Mouse (Mus musculus): Measurements from ENCODE around the gene Nudt19. TPM values are rescaled to one million over a fixed set of nuclear protein-coding genes. Genes with fewer than 3 reads are reported as not detected.

Gene Nudt19
- 116 and 121 TPM in 2 replicates for polyA plus RNA-seq (2014; fragmentation: Nextera tagmentation; extraction: Ambion mirVana)

GRCm38 (mm10) chr7:35556205-35556603, at the start of gene Nudt19:
Gene Nudt19 (minus strand): TSS chr7:35556304.
- 71% methylated on average over 4 of the region's 4 CpGs for WGBS
- H3K4me2 ChIP-seq (replicated peaks), result peak within 1 kb of the TSS; percentile 97
- no peaks in the 10 kb centered on the region for H3K9me3 ChIP-seq (ENCODE audit: control insufficient read depth, low read length)
- H3K4me1 ChIP-seq (replicated peaks; ENCODE audit: control insufficient read depth, insufficient read depth, low read length), result peaks cover 13% of the 10 kb centered on the region
- DNase-seq (ENCODE audit: low spot score) (no peak), ATAC-seq (ENCODE audit: low FRiP score) (no peak)
- H3K27ac ChIP-seq, result peak within 1 kb of the TSS; percentile 97
- H3K36me3 ChIP-seq (replicated peaks; ENCODE audit: control insufficient read depth, insufficient read depth), result no peaks in the 10 kb centered on the region; the same call in 1 of the 2 replicates
- H3K9ac ChIP-seq, result peak within 1 kb of the TSS; percentile 96
- peak within 1 kb of the TSS; percentile 74 for H3K4me3 ChIP-seq (replicated peaks; ENCODE audit: low read length)
- no peaks in the 10 kb centered on the region for H3K27me3 ChIP-seq (ENCODE audit: control insufficient read depth, insufficient read depth, low read length)

- ATAC-seq (ENCODE audit: low FRiP score) (no peak), DNase-seq (ENCODE audit: low spot score) (no peak)
- no peak overlapping the region for H3K27ac ChIP-seq
- H3K4me3 ChIP-seq (replicated peaks; ENCODE audit: low read length), result no peak overlapping the region
- H3K4me2 ChIP-seq (replicated peaks), result no peak overlapping the region
- no peaks in the 10 kb centered on the region for H3K27me3 ChIP-seq (ENCODE audit: control insufficient read depth, insufficient read depth, low read length)
- H3K9ac ChIP-seq, result no peak overlapping the region
- WGBS, result 99% methylated on average over 5 of the region's 5 CpGs
- H3K9me3 ChIP-seq (ENCODE audit: control insufficient read depth, low read length), result no peaks in the 10 kb centered on the region
- H3K36me3 ChIP-seq (replicated peaks; ENCODE audit: control insufficient read depth, insufficient read depth), result peaks cover 38% of the 10 kb centered on the region
- H3K4me1 ChIP-seq (replicated peaks; ENCODE audit: control insufficient read depth, insufficient read depth, low read length), result no peaks in the 10 kb centered on the region
Measured at GRCm38 (mm10) chr7:35602766-35603165, 46.7 kb upstream of the Nudt19 start.

- H3K4me2 ChIP-seq (replicated peaks), result no peak overlapping the region
- H3K27ac ChIP-seq, result no peak overlapping the region
- DNase-seq (ENCODE audit: low spot score) (no peak), ATAC-seq (ENCODE audit: low FRiP score) (no peak)
- H3K36me3 ChIP-seq (replicated peaks; ENCODE audit: control insufficient read depth, insufficient read depth), result peaks cover 34% of the 10 kb centered on the region
- no peak overlapping the region for H3K9ac ChIP-seq
- no peak overlapping the region for H3K4me3 ChIP-seq (replicated peaks; ENCODE audit: low read length)
- WGBS, result 95% methylated on average over 6 of the region's 6 CpGs
- no peaks in the 10 kb centered on the region for H3K9me3 ChIP-seq (ENCODE audit: control insufficient read depth, low read length)
- H3K4me1 ChIP-seq (replicated peaks; ENCODE audit: control insufficient read depth, insufficient read depth, low read length), result no peaks in the 10 kb centered on the region
- no peaks in the 10 kb centered on the region for H3K27me3 ChIP-seq (ENCODE audit: control insufficient read depth, insufficient read depth, low read length)
Measured at GRCm38 (mm10) chr7:35601106-35601505, 45.0 kb upstream of the Nudt19 start.

- no peak for DNase-seq (ENCODE audit: low spot score)
- Histone ChIP-seq H3K36me3 (replicated peaks; ENCODE audit: control insufficient read depth, insufficient read depth) (peaks cover 39% of the 10 kb centered on the region), H3K27me3 (ENCODE audit: control insufficient read depth, insufficient read depth, low read length) (no peaks in the 10 kb centered on the region), H3K4me3 (replicated peaks; ENCODE audit: low read length) (no peak overlapping the region), H3K27ac (no peak overlapping the region), H3K4me1 (replicated peaks; ENCODE audit: control insufficient read depth, insufficient read depth, low read length) (no peaks in the 10 kb centered on the region), H3K9me3 (ENCODE audit: control insufficient read depth, low read length) (no peaks in the 10 kb centered on the region), H3K9ac (no peak overlapping the region), H3K4me2 (replicated peaks) (no peak overlapping the region)
- no peak for ATAC-seq (ENCODE audit: low FRiP score)
- WGBS, result 95% methylated on average over 10 of the region's 10 CpGs
Measured at GRCm38 (mm10) chr7:35600031-35600430, 43.9 kb upstream of the Nudt19 start.

- Histone ChIP-seq H3K4me1 (replicated peaks; ENCODE audit: control insufficient read depth, insufficient read depth, low read length) (no peaks in the 10 kb centered on the region), H3K36me3 (replicated peaks; ENCODE audit: control insufficient read depth, insufficient read depth) (peaks cover 36% of the 10 kb centered on the region), H3K27ac (no peak overlapping the region), H3K27me3 (ENCODE audit: control insufficient read depth, insufficient read depth, low read length) (no peaks in the 10 kb centered on the region), H3K9me3 (ENCODE audit: control insufficient read depth, low read length) (no peaks in the 10 kb centered on the region), H3K9ac (no peak overlapping the region), H3K4me2 (replicated peaks) (no peak overlapping the region), H3K4me3 (replicated peaks; ENCODE audit: low read length) (no peak overlapping the region)
- 95% methylated on average over 9 of the region's 9 CpGs for WGBS
- DNase-seq (ENCODE audit: low spot score) (no peak), ATAC-seq (ENCODE audit: low FRiP score) (no peak)
Measured at GRCm38 (mm10) chr7:35599492-35599891, 43.4 kb upstream of the Nudt19 start.

GRCm38 (mm10) chr7:35594311-35594710, 38.2 kb upstream of the Nudt19 start:
- Histone ChIP-seq H3K4me1 (replicated peaks; ENCODE audit: control insufficient read depth, insufficient read depth, low read length) (no peaks in the 10 kb centered on the region), H3K9me3 (ENCODE audit: control insufficient read depth, low read length) (no peaks in the 10 kb centered on the region), H3K9ac (no peak overlapping the region), H3K27me3 (ENCODE audit: control insufficient read depth, insufficient read depth, low read length) (no peaks in the 10 kb centered on the region), H3K36me3 (replicated peaks; ENCODE audit: control insufficient read depth, insufficient read depth) (peaks cover 35% of the 10 kb centered on the region), H3K27ac (no peak overlapping the region), H3K4me3 (replicated peaks; ENCODE audit: low read length) (no peak overlapping the region), H3K4me2 (replicated peaks) (no peak overlapping the region)
- ATAC-seq (ENCODE audit: low FRiP score) (no peak), DNase-seq (ENCODE audit: low spot score) (no peak)
- WGBS, result 94% methylated on average over 5 of the region's 5 CpGs

GRCm38 (mm10) chr7:35590731-35591191, 34.7 kb upstream of the Nudt19 start:
- Histone ChIP-seq H3K27ac (no peak overlapping the region), H3K4me2 (replicated peaks) (no peak overlapping the region), H3K9me3 (ENCODE audit: control insufficient read depth, low read length) (no peaks in the 10 kb centered on the region), H3K4me3 (replicated peaks; ENCODE audit: low read length) (no peak overlapping the region), H3K27me3 (ENCODE audit: control insufficient read depth, insufficient read depth, low read length) (no peaks in the 10 kb centered on the region), H3K4me1 (replicated peaks; ENCODE audit: control insufficient read depth, insufficient read depth, low read length) (peaks cover 6% of the 10 kb centered on the region; the same call in 1 of the 2 replicates), H3K36me3 (replicated peaks; ENCODE audit: control insufficient read depth, insufficient read depth) (peaks cover 23% of the 10 kb centered on the region), H3K9ac (no peak overlapping the region)
- 85% methylated on average over 10 of the region's 10 CpGs for WGBS
- no peak for DNase-seq (ENCODE audit: low spot score)
- no peak for ATAC-seq (ENCODE audit: low FRiP score)

GRCm38 (mm10) chr7:35589485-35589884, 33.4 kb upstream of the Nudt19 start:
- peaks cover 22% of the 10 kb centered on the region for H3K36me3 ChIP-seq (replicated peaks; ENCODE audit: control insufficient read depth, insufficient read depth)
- 87% methylated on average over 7 of the region's 7 CpGs for WGBS
- H3K27me3 ChIP-seq (ENCODE audit: control insufficient read depth, insufficient read depth, low read length), result peaks cover 8% of the 10 kb centered on the region
- H3K9ac ChIP-seq, result no peak overlapping the region
- peaks cover 14% of the 10 kb centered on the region for H3K4me1 ChIP-seq (replicated peaks; ENCODE audit: control insufficient read depth, insufficient read depth, low read length)
- DNase-seq (ENCODE audit: low spot score) (no peak), ATAC-seq (ENCODE audit: low FRiP score) (no peak)
- no peaks in the 10 kb centered on the region for H3K9me3 ChIP-seq (ENCODE audit: control insufficient read depth, low read length)
- no peak overlapping the region for H3K27ac ChIP-seq
- no peak overlapping the region for H3K4me3 ChIP-seq (replicated peaks; ENCODE audit: low read length)
- no peak overlapping the region for H3K4me2 ChIP-seq (replicated peaks)

- H3K36me3 ChIP-seq (replicated peaks; ENCODE audit: control insufficient read depth, insufficient read depth), result peaks cover 22% of the 10 kb centered on the region
- ATAC-seq (ENCODE audit: low FRiP score) (no peak), DNase-seq (ENCODE audit: low spot score) (no peak)
- H3K27me3 ChIP-seq (ENCODE audit: control insufficient read depth, insufficient read depth, low read length), result peaks cover 14% of the 10 kb centered on the region
- no peak overlapping the region for H3K4me3 ChIP-seq (replicated peaks; ENCODE audit: low read length)
- 89% methylated on average over 9 of the region's 9 CpGs for WGBS
- no peak overlapping the region for H3K27ac ChIP-seq
- H3K4me2 ChIP-seq (replicated peaks), result no peak overlapping the region
- peaks cover 18% of the 10 kb centered on the region for H3K4me1 ChIP-seq (replicated peaks; ENCODE audit: control insufficient read depth, insufficient read depth, low read length)
- no peaks in the 10 kb centered on the region for H3K9me3 ChIP-seq (ENCODE audit: control insufficient read depth, low read length)
- no peak overlapping the region for H3K9ac ChIP-seq
Measured at GRCm38 (mm10) chr7:35588680-35589428, 32.8 kb upstream of the Nudt19 start.
